Mouse (Mus musculus) adrenal gland, postnatal 10 days (tissue): ENCODE data around the gene Vamp2. TPM values are rescaled to one million over a fixed set of nuclear protein-coding genes. Genes with fewer than 3 reads are reported as not detected.
A peak's percentile ranks its signal among the peaks of the same experiment; 100 is the strongest.

Source experiments
- DNase-seq: peaks from one replicate; pipeline ENCODE4 v3.0.0; 2021; ENCODE audit warnings: mixed read lengths
- total RNA-seq, 2 experiments: library from RNA; stranded (reverse); gene quantifications; 2 replicates each; pipeline ENCODE4 v1.2.3; 2021

The Vamp2 gene
- total RNA-seq, 2 experiments from 2014 or later = 104 to 143 TPM

DNA sequence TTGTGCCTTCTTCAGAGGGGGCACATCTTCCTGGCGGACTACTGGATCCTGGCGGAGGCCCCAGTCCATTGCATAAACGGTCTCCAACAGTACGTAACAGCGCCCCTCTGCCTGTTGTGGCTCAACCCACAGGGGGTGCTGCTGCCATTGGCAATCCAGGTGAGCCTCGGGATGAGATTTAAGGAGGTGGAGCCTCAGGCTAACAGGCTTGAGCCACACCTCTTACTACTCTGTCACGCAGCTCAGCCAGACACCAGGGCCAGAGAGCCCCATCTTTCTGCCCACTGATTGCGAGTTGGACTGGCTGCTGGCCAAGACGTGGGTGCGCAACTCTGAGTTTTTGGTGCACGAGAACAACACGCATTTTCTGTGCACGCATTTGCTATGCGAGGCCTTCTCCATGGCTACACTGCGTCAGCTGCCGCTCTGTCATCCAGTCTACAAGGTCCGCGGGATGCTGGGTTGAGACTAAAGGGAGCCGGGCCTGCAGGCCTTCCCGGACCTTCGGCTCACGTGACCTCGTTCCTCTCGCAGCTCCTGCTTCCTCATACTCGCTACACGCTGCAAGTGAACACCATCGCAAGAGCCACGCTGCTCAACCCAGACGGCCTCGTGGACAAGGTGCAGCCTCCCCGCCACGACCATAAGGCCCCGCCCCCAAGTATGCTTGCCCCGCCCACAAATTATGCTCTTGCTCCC lies 45.8 kb downstream of the Vamp2 start:
- peak; percentile 74 for DNase-seq

- no peak for DNase-seq
Observed at GRCm38 (mm10) chr11:69134622-69134968, 46.3 kb downstream of the Vamp2 start.

DNA sequence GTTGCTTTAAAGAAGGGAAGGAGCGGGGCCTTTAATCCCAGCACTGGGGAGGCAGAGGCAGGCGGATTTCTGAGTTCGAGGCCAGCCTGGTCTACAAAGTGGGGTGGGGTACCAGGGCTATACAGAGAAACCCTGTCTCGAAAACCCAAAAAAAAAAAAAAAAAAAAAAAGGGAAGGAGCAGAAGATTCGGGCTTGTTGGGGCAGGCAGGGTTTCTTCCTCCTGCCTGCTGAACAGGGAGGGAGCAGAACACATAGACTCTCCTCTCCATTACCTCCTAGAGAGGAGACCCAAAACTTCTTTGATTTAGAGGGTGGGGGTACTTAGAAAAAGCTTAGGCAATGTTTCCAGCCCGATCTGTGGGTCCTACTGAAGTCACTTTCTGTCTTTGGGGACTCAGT lies 47.1 kb downstream of the Vamp2 start:
- no peak for DNase-seq

Other genes starting within 250 kb of the Vamp2 start
- 10 to 100 TPM; 57.2 to 72.8 TPM for gene Ndel1, start 216.6 kb upstream of the Vamp2 start, total RNA-seq
- under 1 TPM; 0.09 to 0.12 TPM for gene Rnf222, start 199.9 kb upstream of the Vamp2 start, total RNA-seq
- gene Rpl26, start 186.9 kb upstream of the Vamp2 start, total RNA-seq = 1,000 to 10,000 TPM; 1,288 to 1,295 TPM
- under 1 TPM; 0.27 to 0.60 TPM for gene Odf4, start 161.4 kb upstream of the Vamp2 start, total RNA-seq
- gene Arhgef15, start 131.0 kb upstream of the Vamp2 start, total RNA-seq = 10 to 100 TPM; 25.4 to 35.9 TPM
- 10 to 100 TPM; 28.5 to 32.9 TPM for gene Slc25a35, start 120.4 kb upstream of the Vamp2 start, total RNA-seq
- gene Rangrf, start 113.3 kb upstream of the Vamp2 start, total RNA-seq = 10 to 100 TPM; 20.4 to 24.7 TPM
- 10 to 100 TPM; 23.8 to 32.9 TPM for gene Pfas, start 80.0 kb upstream of the Vamp2 start, total RNA-seq
- 10 to 100 TPM; 25.3 to 30.0 TPM for gene Ctc1, start 72.6 kb upstream of the Vamp2 start, total RNA-seq
- 10 to 100 TPM; 16.2 to 22.5 TPM for gene Aurkb, start 42.8 kb upstream of the Vamp2 start, total RNA-seq
- gene Borcs6, start 28.8 kb upstream of the Vamp2 start, total RNA-seq = 10 to 100 TPM; 19.1 to 22.1 TPM
- 10 to 100 TPM; 13.2 to 13.8 TPM for gene Tmem107, start 17.7 kb upstream of the Vamp2 start, total RNA-seq
- 100 to 1,000 TPM in 1 of 2 experiments, 10 to 100 TPM in 1; 63.1 to 157 TPM for gene Per1, start 6.7 kb downstream of the Vamp2 start, total RNA-seq
- gene Hes7, start 31.9 kb downstream of the Vamp2 start, total RNA-seq = under 1 TPM; 0.18 to 0.36 TPM
- under 1 TPM; 0.48 to 0.66 TPM for gene 9130213A22Rik, start 34.1 kb downstream of the Vamp2 start, total RNA-seq
- gene Aloxe3, start 37.4 kb downstream of the Vamp2 start, total RNA-seq = under 1 TPM; 0.60 to 0.76 TPM
- not detected for gene Alox12b, start 68.5 kb downstream of the Vamp2 start, total RNA-seq
- gene Alox8, start 109.4 kb downstream of the Vamp2 start, total RNA-seq = not detected
- not detected for gene Gucy2e, start 148.5 kb downstream of the Vamp2 start, total RNA-seq
- 10 to 100 TPM in 1 of 2 experiments, 1 to 10 TPM in 1; 7.8 to 12.6 TPM for gene Cntrob, start 235.3 kb downstream of the Vamp2 start, total RNA-seq
- gene Trappc1, start 235.5 kb downstream of the Vamp2 start, total RNA-seq = 10 to 100 TPM; 75.1 to 78.6 TPM
- 1 to 10 TPM; 5.1 to 7.9 TPM for gene Kcnab3, start 237.8 kb downstream of the Vamp2 start, total RNA-seq